Mouse (Mus musculus): Measurements from ENCODE around the gene Hoxd8. TPM values are rescaled to one million over a fixed set of nuclear protein-coding genes. Genes with fewer than 3 reads are reported as not detected.

Hoxd8 gene
- polyA plus RNA-seq, 1 experiment from 2014 or later = 1.5 TPM

GRCm38 (mm10) chr2:74708676-74709075 is 4.3 kb downstream of the Hoxd8 start:
- H3K9ac ChIP-seq = no peak overlapping the region
- H3K9me3 ChIP-seq = no peaks in the 10 kb centered on the region
- H3K36me3 ChIP-seq = no peaks in the 10 kb centered on the region
- 7% methylated on average over 4 of the region's 4 CpGs for WGBS
- H3K27me3 ChIP-seq = peaks cover 96% of the 10 kb centered on the region
- H3K27ac ChIP-seq = no peak overlapping the region
- no peak for ATAC-seq (ENCODE audit: low FRiP score)
- no peak overlapping the region for H3K4me3 ChIP-seq
- H3K4me1 ChIP-seq (replicated peaks) = peaks cover 18% of the 10 kb centered on the region
- no peak overlapping the region for H3K4me2 ChIP-seq

- WGBS = 4% methylated on average over 5 of the region's 5 CpGs
- H3K4me1 ChIP-seq (replicated peaks) = peaks cover 18% of the 10 kb centered on the region
- no peak overlapping the region for H3K4me2 ChIP-seq
- peaks cover 96% of the 10 kb centered on the region for H3K27me3 ChIP-seq
- no peak overlapping the region for H3K9ac ChIP-seq
- H3K27ac ChIP-seq = no peak overlapping the region
- H3K9me3 ChIP-seq = no peaks in the 10 kb centered on the region
- ATAC-seq (ENCODE audit: low FRiP score) = no peak
- no peaks in the 10 kb centered on the region for H3K36me3 ChIP-seq
- no peak overlapping the region for H3K4me3 ChIP-seq
Observed at GRCm38 (mm10) chr2:74709465-74710419, 5.3 kb downstream of the Hoxd8 start.

DNA sequence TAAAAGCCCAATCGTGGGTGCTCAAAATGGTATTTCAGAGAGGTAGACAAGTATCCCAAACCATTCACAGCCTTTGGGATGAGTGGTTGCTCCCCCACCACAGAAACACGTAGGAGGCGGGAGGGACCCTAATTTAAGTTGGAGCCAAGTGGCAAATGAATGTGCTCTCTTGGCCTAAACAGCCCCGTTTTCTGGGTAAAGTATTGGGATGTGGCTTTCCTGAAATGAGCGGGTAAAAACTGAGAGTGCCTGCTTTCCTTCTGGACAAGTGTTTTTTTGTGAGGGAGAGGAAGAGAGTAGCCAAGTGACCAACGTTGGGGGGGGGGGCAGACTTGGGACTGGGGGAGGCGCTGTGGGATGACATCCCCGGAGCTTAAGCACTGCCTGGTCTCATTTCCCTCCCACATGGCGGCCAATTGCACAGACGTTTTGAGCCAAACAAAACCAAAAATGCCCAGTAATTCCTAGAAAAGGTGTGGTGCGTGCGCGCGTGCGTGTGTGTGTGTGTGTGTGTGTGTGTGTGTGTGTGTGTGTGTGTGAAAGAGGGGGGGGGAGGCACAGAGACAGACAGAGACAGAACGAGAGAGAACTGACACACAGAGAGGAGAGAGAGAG is 6.6 kb downstream of the Hoxd8 start:
- WGBS = 1% methylated on average over 16 of the region's 16 CpGs
- Histone ChIP-seq H3K9me3 (no peaks in the 10 kb centered on the region), H3K4me3 (peak overlapping the region; percentile 7; the same call in 1 of the 2 replicates), H3K36me3 (no peaks in the 10 kb centered on the region), H3K27me3 (peaks cover 96% of the 10 kb centered on the region), H3K27ac (peak overlapping the region; percentile 40; the same call in 1 of the 2 replicates), H3K4me2 (peak overlapping the region; percentile 27; the same call in 1 of the 2 replicates), H3K4me1 (replicated peaks) (peaks cover 10% of the 10 kb centered on the region), H3K9ac (no peak overlapping the region)
- ATAC-seq (ENCODE audit: low FRiP score) = no peak

DNA sequence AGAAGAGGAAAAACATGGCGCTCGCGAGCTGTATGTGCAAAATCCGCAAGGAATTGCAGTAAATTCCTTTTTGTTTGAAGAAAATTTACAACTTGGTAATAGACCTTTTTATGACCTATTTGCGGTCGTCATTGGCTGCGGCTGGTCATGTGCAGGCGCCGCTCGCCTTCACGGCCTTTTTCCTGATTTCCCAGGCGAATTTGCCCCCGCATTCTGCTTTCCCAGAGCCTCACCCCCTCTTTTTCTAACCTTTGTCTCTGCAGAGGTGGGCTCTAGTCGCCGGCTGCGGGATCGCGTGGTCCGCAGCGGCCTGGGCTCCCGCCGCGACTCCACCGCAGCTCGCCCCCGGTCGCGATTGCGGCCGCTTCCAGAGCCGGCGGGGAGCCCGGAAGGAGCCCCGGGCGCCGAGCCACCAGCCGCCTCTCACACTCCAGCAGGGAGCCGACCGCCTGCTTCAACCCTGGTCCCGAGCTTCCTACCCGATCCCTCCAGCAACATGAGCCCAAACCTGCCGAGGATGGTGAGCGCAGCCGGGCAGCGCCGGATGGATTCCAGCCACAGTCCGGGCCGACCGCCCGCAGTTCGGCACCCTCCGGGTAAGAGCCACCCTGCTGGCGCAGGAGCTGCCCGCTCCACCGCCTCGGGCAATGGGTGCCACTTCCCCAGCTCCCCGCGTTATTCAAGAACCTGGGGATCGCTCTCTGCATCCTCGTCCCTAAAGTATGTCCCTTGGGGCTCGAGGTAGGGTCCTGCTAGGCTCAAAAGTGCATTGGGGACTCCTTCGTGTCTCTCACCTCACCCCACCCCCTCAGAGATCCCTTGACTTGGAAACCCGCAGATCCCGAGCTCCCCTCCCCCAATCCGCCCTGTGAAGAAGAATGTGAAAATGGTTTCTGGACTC is 7.6 kb downstream of the Hoxd8 start, which contains the start of the genes Hoxd3 and Hoxd4:
TSS of gene Hoxd3 (plus strand) at position 207 of the 901 bp plus-strand sequence.
TSS of gene Hoxd4 (plus strand) at position 209 of the 901 bp plus-strand sequence.
- peak; percentile 19; the same call in 1 of the 2 replicates for ATAC-seq (ENCODE audit: low FRiP score)
- Histone ChIP-seq H3K4me3 (peak within 1 kb of the TSS; percentile 40), H3K4me1 (replicated peaks) (peaks cover 10% of the 10 kb centered on the region), H3K9me3 (no peaks in the 10 kb centered on the region), H3K27ac (peak within 1 kb of the TSS; percentile 84), H3K27me3 (peaks cover 96% of the 10 kb centered on the region), H3K36me3 (no peaks in the 10 kb centered on the region), H3K4me2 (peak within 1 kb of the TSS; percentile 38), H3K9ac (peak within 1 kb of the TSS; percentile 70)
- WGBS = under 1% methylated on average over 65 of the region's 65 CpGs

GRCm38 (mm10) chr2:74713239-74714150 is 9.1 kb downstream of the Hoxd8 start:
- WGBS = 8% methylated on average over 19 of the region's 19 CpGs
- Histone ChIP-seq H3K4me3 (peak overlapping the region; percentile 40), H3K4me1 (replicated peaks) (peaks cover 10% of the 10 kb centered on the region), H3K9ac (no peak overlapping the region), H3K4me2 (0 out of 2 replicates have a peak overlapping the region, but pooled peaks have one; percentile 59), H3K27ac (peak overlapping the region; percentile 46), H3K36me3 (no peaks in the 10 kb centered on the region), H3K9me3 (no peaks in the 10 kb centered on the region), H3K27me3 (peaks cover 97% of the 10 kb centered on the region)
- ATAC-seq (ENCODE audit: low FRiP score) = no peak

GRCm38 (mm10) chr2:74714156-74714789 is 9.9 kb downstream of the Hoxd8 start:
- H3K4me2 ChIP-seq = peak overlapping the region; percentile 59; the same call in 1 of the 2 replicates
- WGBS = 4% methylated on average over 18 of the region's 18 CpGs
- peak overlapping the region; percentile 29 for H3K9ac ChIP-seq
- H3K4me1 ChIP-seq (replicated peaks) = peaks cover 10% of the 10 kb centered on the region
- peak overlapping the region; percentile 40 for H3K4me3 ChIP-seq
- H3K36me3 ChIP-seq = no peaks in the 10 kb centered on the region
- peaks cover 97% of the 10 kb centered on the region for H3K27me3 ChIP-seq
- peak overlapping the region; percentile 46 for H3K27ac ChIP-seq
- H3K9me3 ChIP-seq = no peaks in the 10 kb centered on the region
- no peak for ATAC-seq (ENCODE audit: low FRiP score)

DNA sequence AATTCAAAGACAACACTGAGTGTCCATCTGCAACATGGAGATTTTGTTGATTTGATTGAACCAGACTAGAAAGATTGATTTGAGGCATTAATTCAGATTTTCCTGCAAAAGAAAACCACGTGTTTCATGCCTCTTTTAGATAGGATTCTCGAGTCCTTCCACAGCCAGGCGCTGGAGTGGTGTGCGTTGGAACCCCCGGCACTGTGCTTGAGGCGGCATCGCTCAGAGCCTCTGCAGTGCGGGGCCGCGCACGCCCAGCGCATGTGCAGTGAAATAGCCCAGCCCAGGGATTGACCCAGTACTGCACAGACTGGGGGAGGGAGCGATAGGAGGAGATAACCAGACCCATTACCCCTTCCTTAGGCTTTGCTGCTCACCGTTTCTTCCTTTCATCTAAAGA is 10.5 kb downstream of the Hoxd8 start:
- ATAC-seq (ENCODE audit: low FRiP score) = 0 out of 2 replicates have a peak, but pooled peaks have one; percentile 61
- H3K4me3 ChIP-seq = peak overlapping the region; percentile 40

DNA sequence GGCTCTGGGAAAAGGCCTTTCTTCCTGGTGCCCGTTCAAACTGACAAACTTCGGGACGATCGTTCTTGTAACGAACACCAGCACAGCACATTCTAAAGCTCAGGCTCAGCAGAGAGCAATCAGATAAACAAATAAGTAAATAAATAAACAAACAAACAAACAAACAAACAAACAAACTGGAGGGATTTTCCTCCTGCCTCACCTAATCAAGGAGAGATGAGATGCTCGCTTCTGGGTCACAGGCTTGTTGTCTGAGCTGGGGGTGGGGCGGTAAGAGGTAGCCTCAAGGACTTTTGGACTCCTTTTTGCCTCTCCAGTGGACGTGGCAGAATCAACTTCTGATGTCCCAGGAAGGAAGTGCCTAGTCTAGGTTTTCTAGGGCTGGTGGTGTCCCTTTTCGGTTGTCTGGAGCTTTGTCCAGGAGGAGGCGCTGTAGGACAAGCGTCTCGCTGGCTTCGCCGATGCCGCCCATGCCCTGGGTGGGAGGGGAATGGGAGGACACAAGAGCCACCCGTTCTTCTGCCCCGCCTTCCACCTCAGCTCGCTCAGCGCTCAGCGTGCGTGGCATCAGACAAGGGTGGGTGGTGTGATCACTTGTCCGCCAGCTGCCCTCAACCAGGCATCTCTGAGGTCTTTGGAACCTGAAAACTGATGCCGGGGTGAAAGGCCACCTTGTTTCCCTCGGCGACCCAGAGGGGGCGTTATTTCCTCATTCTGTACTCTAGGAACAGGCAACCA is 11.3 kb downstream of the Hoxd8 start:
- 2% methylated on average over 26 of the region's 26 CpGs for WGBS
- Histone ChIP-seq H3K9me3 (no peaks in the 10 kb centered on the region), H3K4me2 (peak overlapping the region; percentile 59), H3K9ac (peak overlapping the region; percentile 58), H3K36me3 (no peaks in the 10 kb centered on the region), H3K4me1 (replicated peaks) (peaks cover 10% of the 10 kb centered on the region), H3K27ac (no peak overlapping the region), H3K4me3 (peak overlapping the region; percentile 40), H3K27me3 (peaks cover 97% of the 10 kb centered on the region)
- ATAC-seq (ENCODE audit: low FRiP score) = peak; percentile 85

More for the DNA sequence above, 10.5 kb downstream of the Hoxd8 start:
- 2% methylated on average over 14 of the region's 14 CpGs for WGBS
- Histone ChIP-seq H3K4me2 (peak overlapping the region; percentile 59), H3K4me1 (replicated peaks) (peaks cover 10% of the 10 kb centered on the region), H3K9me3 (no peaks in the 10 kb centered on the region), H3K27me3 (peaks cover 97% of the 10 kb centered on the region), H3K27ac (0 out of 2 replicates have a peak overlapping the region, but pooled peaks have one; percentile 23), H3K9ac (peak overlapping the region; percentile 29; the same call in 1 of the 2 replicates), H3K36me3 (no peaks in the 10 kb centered on the region)

GRCm38 (mm10) chr2:74720384-74720783 is 16.0 kb downstream of the Hoxd8 start:
- H3K27ac ChIP-seq = no peak overlapping the region
- peaks cover 30% of the 10 kb centered on the region for H3K4me1 ChIP-seq (replicated peaks)
- no peak overlapping the region for H3K4me2 ChIP-seq
- H3K4me3 ChIP-seq = no peak overlapping the region
- H3K27me3 ChIP-seq = peaks cover 99% of the 10 kb centered on the region
- 12% methylated on average over 2 of the region's 2 CpGs for WGBS
- no peak overlapping the region for H3K9ac ChIP-seq
- no peak for ATAC-seq (ENCODE audit: low FRiP score)
- H3K9me3 ChIP-seq = no peaks in the 10 kb centered on the region
- H3K36me3 ChIP-seq = no peaks in the 10 kb centered on the region

DNA sequence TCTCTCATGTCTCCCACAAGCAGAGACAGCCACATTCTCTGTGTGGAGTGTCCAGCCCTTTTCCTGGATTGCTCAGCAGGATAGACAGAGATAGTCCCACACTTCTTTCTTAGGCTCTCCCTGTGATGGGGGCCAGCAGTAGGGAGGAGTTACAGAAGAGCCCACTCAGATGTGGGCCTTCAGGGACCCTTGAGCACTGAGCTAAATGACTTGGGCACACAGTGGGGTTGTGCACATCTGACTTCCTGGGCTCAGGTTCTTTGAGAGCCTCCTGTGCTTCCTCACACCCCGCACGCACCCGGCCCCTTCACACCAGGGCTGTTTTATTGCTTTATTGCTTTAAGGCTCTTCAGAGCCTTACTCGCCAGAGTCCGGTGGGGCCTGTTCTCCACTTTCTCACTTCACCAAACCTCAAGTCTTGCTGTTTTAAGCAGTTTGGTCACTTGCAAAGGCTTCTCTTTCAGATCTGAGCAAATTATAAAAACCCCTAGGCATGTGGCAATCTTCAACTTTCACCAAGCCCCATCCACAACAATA is 16.6 kb downstream of the Hoxd8 start:
- ATAC-seq (ENCODE audit: low FRiP score) = no peak
- WGBS = 4% methylated on average over 5 of the region's 5 CpGs
- Histone ChIP-seq H3K36me3 (no peaks in the 10 kb centered on the region), H3K4me3 (no peak overlapping the region), H3K9me3 (no peaks in the 10 kb centered on the region), H3K4me2 (0 out of 2 replicates have a peak overlapping the region, but pooled peaks have one; percentile 0), H3K27ac (0 out of 2 replicates have a peak overlapping the region, but pooled peaks have one; percentile 2), H3K4me1 (replicated peaks) (peaks cover 35% of the 10 kb centered on the region), H3K27me3 (peaks cover 98% of the 10 kb centered on the region), H3K9ac (no peak overlapping the region)
